Mouse (Mus musculus) cerebellum, adult 2 months (tissue): Measurements from ENCODE around the gene Ranbp3. TPM values are rescaled to one million over a fixed set of nuclear protein-coding genes. Genes with fewer than 3 reads are reported as not detected.

ENCODE experiments used
- DNase-seq, 2 experiments: peaks; one replicate each; pipeline ENCODE4 v3.0.0; 2021
- H3K27ac ChIP-seq: fragments of 200-500 bp; 2 replicates; pipeline ENCODE4 v1.5.1; 2012; ENCODE audit warnings: low read length, control low read depth, inconsistent platforms; ENCODE audit not compliant: insufficient read depth
- H3K27me3 ChIP-seq: fragments of 200-500 bp; 2 replicates; pipeline ENCODE4 v1.6.1; 2012; ENCODE audit warnings: inconsistent platforms, mild to moderate bottlenecking, low read length, moderate library complexity; ENCODE audit not compliant: control insufficient read depth, insufficient read depth
- H3K4me1 ChIP-seq: fragments of 200-500 bp; 2 replicates; pipeline ENCODE4 v1.6.1; 2011; ENCODE audit warnings: low read length; ENCODE audit not compliant: control insufficient read depth, insufficient read depth
- H3K4me3 ChIP-seq: fragments of 200-500 bp; replicated peaks from 2 replicates; pipeline ENCODE3; 2011; ENCODE audit warnings: mild to moderate bottlenecking, low read depth, low read length, control low read depth; ENCODE audit not compliant: insufficient read depth
- CTCF ChIP-seq: fragments of 200-500 bp; IDR thresholded peaks from 2 replicates; pipeline ENCODE4 v1.5.1; 2011; ENCODE audit warnings: low read depth, mild to moderate bottlenecking, control low read depth, low read length, moderate library complexity, borderline replicate concordance; ENCODE audit not compliant: insufficient read depth
- POLR2A ChIP-seq: fragments of 200-500 bp; IDR thresholded peaks from 2 replicates; pipeline ENCODE4 v1.6.1; 2011; ENCODE audit warnings: low read length, control low read depth, borderline replicate concordance; ENCODE audit not compliant: insufficient read depth
- WGBS: fragments of 180-500 bp; shearing (Covaris S2); methylation state at CpG from one replicate; pipeline ENCODE4 v1.1.7; 2018; 5-methylcytosine and 5-hydroxymethylcytosine counted together
- polyA plus RNA-seq: library from polyadenylated mRNA; depleted of rRNA; stranded (reverse); fragments of >200 nt; gene quantifications from 2 replicates; pipeline ENCODE4 v1.2.3, GENCODE M21; 2012

Ranbp3 gene
- polyA plus RNA-seq, 1 experiment, result 125 TPM

DNA sequence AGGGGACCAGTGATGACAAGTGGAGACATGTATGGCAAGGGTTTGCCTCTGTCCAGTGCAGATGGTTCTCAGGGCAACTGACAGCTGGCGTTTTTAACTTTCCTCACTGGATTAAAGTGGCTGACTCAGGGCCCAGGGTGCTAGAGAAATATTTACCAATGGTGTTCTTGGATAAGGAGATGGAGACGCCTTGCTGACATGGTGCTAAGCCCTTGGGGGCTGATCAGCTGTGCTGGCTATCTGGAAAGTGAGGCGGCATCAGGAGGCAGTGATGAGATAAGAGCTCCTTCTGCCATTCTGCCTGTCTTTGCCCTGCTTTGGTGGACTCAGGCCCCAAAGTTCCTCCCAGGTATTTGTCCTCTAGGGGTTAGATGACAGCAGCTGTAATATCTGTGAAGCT, 9.8 kb downstream of the Ranbp3 start:
- H3K27ac ChIP-seq, result peak overlapping the region; percentile 47; the same call in 1 of the 2 replicates
- DNase-seq, result no peak
- 47% methylated on average over 3 of the region's 3 CpGs for WGBS
- H3K4me1 ChIP-seq, result peaks cover 59% of the 10 kb centered on the region
- TF ChIP-seq CTCF (no peak), POLR2A (no peak)
- no peaks in the 10 kb centered on the region for H3K27me3 ChIP-seq
- no peak overlapping the region for H3K4me3 ChIP-seq

DNA sequence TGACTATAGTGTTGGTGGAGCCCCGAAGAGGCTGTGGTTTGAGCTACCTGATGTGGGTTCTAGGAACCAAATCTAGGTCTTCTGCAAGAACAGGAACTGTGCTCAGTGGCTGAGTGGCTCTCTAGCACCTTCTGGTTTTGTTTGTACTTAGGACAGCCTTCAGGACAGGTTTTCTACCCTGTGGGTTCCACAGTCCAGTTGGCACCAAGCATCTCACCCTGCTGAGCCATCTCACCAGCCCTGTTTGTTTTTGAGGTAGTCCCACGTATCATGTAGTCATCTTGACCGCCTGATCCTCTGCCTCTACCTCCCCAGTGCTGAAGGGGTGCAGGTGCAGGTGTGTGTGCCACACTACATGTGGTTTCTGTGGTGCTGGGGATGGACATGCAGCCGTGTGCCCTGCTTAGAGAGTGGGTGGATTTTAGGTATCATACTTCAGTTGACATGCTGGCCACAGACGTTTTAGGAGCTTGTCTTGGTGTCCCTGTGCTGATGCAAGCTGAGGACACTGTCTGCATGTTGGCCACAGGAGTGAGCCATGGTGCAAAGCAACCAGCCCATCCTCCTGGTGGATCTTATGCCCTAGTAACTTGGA, 10.5 kb downstream of the Ranbp3 start:
- peak overlapping the region; percentile 48; the same call in 1 of the 2 replicates for H3K27ac ChIP-seq
- H3K4me1 ChIP-seq, result peaks cover 59% of the 10 kb centered on the region
- no peak overlapping the region for H3K4me3 ChIP-seq
- WGBS, result 22% methylated on average over 5 of the region's 5 CpGs
- peak in 1 of 2 experiments; percentile 56 for DNase-seq
- H3K27me3 ChIP-seq, result no peaks in the 10 kb centered on the region
- TF ChIP-seq CTCF (no peak), POLR2A (no peak)

DNA sequence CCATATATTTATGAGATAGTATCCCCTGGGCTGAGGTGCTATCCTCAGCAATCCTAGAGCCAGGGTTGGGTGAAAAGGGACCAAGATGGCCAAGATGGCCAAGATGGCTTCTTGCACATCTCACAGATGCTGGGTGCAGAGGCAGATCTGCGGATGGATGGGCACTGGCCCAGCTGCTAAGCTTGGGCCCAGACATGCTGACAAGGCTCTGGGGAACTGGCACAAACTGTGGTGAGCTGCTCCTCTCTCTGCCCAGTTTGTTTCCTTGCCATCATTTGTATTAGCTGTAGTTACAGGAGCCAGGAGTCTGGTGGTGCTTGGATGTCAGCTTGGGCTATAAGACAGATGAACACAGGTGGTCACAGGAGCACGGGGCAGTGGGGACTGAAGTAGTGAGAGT, 11.6 kb downstream of the Ranbp3 start:
- TF ChIP-seq POLR2A, result no peak
- DNase-seq, result peak in 1 of 2 experiments; percentile 40
- peaks cover 59% of the 10 kb centered on the region for H3K4me1 ChIP-seq
- H3K27ac ChIP-seq, result peak overlapping the region; percentile 48; the same call in 1 of the 2 replicates
- WGBS, result 6% methylated on average over 2 of the region's 2 CpGs
- H3K4me3 ChIP-seq, result no peak overlapping the region
- H3K27me3 ChIP-seq, result no peaks in the 10 kb centered on the region

DNA sequence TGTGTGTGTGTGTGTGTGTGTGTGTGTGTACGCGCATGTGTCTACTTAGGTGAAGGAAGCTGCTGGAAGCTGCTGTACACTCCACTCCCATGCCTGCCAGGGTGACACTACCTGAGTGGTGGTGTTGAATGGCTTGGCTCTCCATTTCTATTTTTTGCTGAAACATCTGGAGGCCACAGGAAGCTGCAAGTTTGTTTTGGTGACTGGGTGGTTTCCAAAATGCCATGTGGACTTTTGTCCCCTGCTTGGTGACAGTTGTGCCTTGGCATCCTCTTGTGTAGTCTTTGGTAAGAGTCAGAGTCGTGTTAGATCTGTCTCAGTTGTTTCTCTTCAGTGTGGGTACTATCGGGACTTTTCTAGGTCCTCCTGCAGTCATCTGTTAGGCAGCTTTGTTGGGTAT, 13.7 kb downstream of the Ranbp3 start:
- no peak overlapping the region for H3K27ac ChIP-seq
- no peaks in the 10 kb centered on the region for H3K27me3 ChIP-seq
- 38% methylated on average over 4 of the region's 4 CpGs for WGBS
- DNase-seq, result no peak
- H3K4me1 ChIP-seq, result peaks cover 54% of the 10 kb centered on the region
- H3K4me3 ChIP-seq, result no peak overlapping the region
- TF ChIP-seq CTCF, result no peak
- no peak for TF ChIP-seq POLR2A

DNA sequence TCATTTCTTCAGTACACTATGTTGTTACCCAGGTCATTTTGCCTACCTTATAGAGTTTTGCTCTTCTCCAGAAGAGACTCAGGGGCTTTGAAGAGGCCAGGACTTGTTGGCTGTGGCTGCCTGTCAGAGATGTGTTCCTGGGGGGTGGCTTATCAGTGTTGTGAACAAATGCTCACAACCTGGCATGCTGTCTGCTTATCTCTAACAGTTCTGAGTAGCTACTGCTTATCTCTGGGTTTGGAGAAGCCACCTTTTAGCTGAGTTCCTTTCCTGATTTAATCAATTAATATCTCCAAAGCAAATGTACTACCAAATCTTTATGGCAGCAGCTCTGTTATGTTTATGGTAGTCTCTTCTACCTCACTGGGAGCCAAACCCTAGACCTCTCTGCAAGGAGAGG, 15.0 kb downstream of the Ranbp3 start:
- Histone ChIP-seq H3K27me3 (no peaks in the 10 kb centered on the region), H3K4me3 (no peak overlapping the region), H3K27ac (no peak overlapping the region), H3K4me1 (peaks cover 50% of the 10 kb centered on the region)
- no peak for DNase-seq
- TF ChIP-seq POLR2A (no peak), CTCF (no peak)

DNA sequence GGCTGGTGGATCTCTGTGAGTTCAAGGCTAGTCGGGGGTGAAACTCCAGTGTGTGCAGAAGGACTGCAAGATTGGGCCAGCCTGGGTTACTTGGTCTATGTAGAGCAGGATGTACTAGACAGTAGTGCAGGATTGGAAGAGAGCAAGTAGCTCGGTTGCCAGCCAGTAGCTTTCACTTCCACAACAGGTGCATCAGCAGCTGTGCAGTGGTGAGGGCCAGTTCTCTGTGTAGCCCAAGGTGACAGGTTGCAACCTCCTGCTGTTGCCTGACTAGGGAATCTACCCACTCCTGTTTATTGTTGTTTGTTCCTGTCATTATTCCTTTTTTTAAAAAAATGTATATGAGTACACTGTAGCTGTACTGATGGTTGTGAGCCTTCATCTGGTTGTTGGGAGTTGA, 15.6 kb downstream of the Ranbp3 start:
- Histone ChIP-seq H3K4me3 (no peak overlapping the region), H3K4me1 (peaks cover 50% of the 10 kb centered on the region), H3K27me3 (no peaks in the 10 kb centered on the region), H3K27ac (no peak overlapping the region)
- no peak for DNase-seq
- 69% methylated on average over 2 of the region's 2 CpGs for WGBS
- no peak for TF ChIP-seq POLR2A
- no peak for TF ChIP-seq CTCF

DNA sequence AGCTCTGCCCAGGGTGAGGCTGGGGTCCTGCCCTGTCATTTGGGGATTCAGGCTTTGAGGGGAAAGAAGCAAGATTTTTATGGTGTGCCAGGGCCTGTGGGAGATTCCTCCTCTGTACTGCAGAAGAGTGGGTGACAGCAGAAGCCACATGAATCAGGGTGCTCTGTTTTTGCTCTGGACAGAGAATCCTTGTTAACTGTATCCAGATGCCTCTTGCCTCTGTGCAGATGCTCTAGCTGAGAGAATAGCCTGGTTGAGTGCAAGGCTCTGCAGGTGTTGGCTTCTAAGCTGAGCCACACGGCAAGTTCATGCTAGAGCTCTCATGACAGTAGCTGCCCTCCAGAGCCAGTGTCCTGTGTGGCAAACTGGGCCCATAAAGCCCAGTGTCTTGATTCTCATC, 20.3 kb downstream of the Ranbp3 start:
- Histone ChIP-seq H3K27ac (peak overlapping the region; percentile 43; the same call in 1 of the 2 replicates), H3K4me3 (no peak overlapping the region)
- no peak for DNase-seq

DNA sequence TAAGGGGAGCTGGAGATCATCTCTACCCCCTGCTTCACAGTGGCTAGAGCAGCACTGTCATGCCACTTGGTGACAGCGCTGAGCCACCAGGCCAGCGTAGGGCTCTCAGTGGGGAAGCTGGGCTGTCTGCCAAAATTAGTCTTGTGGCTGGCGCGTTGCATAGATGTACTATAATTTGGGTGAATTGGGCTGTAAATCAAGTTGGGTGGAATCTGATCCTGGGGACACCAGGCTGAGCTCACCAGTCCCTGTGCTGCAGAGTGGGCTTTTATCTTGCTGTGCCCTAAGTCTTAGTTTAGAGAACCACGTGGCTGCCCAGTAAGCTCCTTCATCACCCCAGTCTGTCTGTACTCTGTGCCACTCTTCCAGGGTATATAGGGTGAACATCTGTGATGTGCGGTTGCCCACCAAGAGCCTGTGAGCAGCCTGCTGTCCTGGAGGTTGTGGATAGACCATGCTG, 20.8 kb downstream of the Ranbp3 start:
- Histone ChIP-seq H3K27me3 (no peaks in the 10 kb centered on the region), H3K27ac (peak overlapping the region; percentile 43; the same call in 1 of the 2 replicates), H3K4me3 (no peak overlapping the region), H3K4me1 (peaks cover 24% of the 10 kb centered on the region)
- 7% methylated on average over 6 of the region's 6 CpGs for WGBS
- TF ChIP-seq CTCF (no peak), POLR2A (no peak)
- DNase-seq, result peak; percentile 88 to 89

More for the DNA sequence above, 20.3 kb downstream of the Ranbp3 start:
- H3K27me3 ChIP-seq, result no peaks in the 10 kb centered on the region
- WGBS, result 9% methylated on average over 1 of the region's 1 CpGs
- peaks cover 24% of the 10 kb centered on the region for H3K4me1 ChIP-seq
- TF ChIP-seq POLR2A (no peak), CTCF (no peak)
